Mouse (Mus musculus) ZHBTc4 (cell line): ENCODE results near the gene Prkar1b.

Experiments used
- DNase-seq: peaks from one replicate; pipeline ENCODE4 v3.0.0-alpha.2; 2011; ENCODE audit warnings: low read depth, low spot score

Gene Prkar1b

GRCm38 (mm10) chr5:138977759-138978158 lies 172.0 kb downstream of the Prkar1b start:
- DNase-seq: peak; percentile 69

GRCm38 (mm10) chr5:138974911-138975485 lies 174.8 kb downstream of the Prkar1b start:
- peak; percentile 81 for DNase-seq

GRCm38 (mm10) chr5:138973480-138973879 lies 176.3 kb downstream of the Prkar1b start:
- DNase-seq: no peak

- peak; percentile 52 for DNase-seq
Measured at GRCm38 (mm10) chr5:138971405-138971804, 178.4 kb downstream of the Prkar1b start.

DNA sequence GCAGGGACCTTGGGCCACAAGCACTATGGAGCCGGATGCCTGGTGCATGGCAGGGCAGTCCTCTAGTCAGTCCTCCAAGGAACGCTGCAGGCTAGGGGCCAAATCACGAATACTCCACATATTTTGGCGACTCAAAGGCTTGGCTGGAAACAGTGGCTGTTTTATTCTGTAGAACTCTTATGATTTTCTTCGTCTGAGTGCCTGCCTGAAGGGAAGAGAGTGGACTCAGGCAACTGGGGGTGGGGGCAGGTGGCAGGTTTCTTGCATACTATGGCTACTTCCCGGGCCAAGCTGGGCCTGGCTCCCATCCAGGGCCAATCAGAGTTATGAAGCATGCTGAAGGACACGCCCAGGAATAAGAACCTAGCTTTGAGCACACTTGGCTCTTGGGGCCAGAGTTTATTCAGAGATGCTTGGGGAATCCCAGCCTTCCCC lies 179.7 kb downstream of the Prkar1b start:
- DNase-seq: no peak
